Mouse (Mus musculus): ENCODE results near the gene Asic2. TPM values are rescaled to one million over a fixed set of nuclear protein-coding genes. Genes with fewer than 3 reads are reported as not detected.

The Asic2 gene
- polyA plus RNA-seq, 1 experiment from 2014 or later = 0.65 TPM

- no peak overlapping the region for H3K4me3 ChIP-seq (ENCODE audit: low read depth, low read length)
- H3K9me3 ChIP-seq (ENCODE audit: control insufficient read depth, low read length) = peaks cover 8% of the 10 kb centered on the region
- ATAC-seq (ENCODE audit: low read depth) = no peak
- H3K27me3 ChIP-seq (replicated peaks; ENCODE audit: control insufficient read depth, insufficient read depth, low read length) = no peaks in the 10 kb centered on the region
- no peak overlapping the region for H3K27ac ChIP-seq (replicated peaks; ENCODE audit: low read depth, low read length)
- H3K4me1 ChIP-seq (ENCODE audit: control insufficient read depth, insufficient read depth, low read length) = no peaks in the 10 kb centered on the region
- no peaks in the 10 kb centered on the region for H3K36me3 ChIP-seq (ENCODE audit: control insufficient read depth, insufficient read depth, low read length)
- H3K9ac ChIP-seq (ENCODE audit: low read depth, low read length) = no peak overlapping the region
- no peak overlapping the region for H3K4me2 ChIP-seq (ENCODE audit: low read depth, low read length)
- WGBS = 51% methylated on average over 4 of the region's 4 CpGs
- DNase-seq (ENCODE audit: low spot score) = no peak
These were observed 805.2 kb downstream of the Asic2 start for GRCm38 (mm10) chr11:81163056-81163455.

- Histone ChIP-seq H3K27ac (replicated peaks; ENCODE audit: low read depth, low read length) (no peak overlapping the region), H3K4me2 (ENCODE audit: low read depth, low read length) (peak overlapping the region; percentile 95), H3K36me3 (ENCODE audit: control insufficient read depth, insufficient read depth, low read length) (no peaks in the 10 kb centered on the region), H3K27me3 (replicated peaks; ENCODE audit: control insufficient read depth, insufficient read depth, low read length) (peaks cover 73% of the 10 kb centered on the region), H3K9me3 (ENCODE audit: control insufficient read depth, low read length) (no peaks in the 10 kb centered on the region), H3K4me3 (ENCODE audit: low read depth, low read length) (peak overlapping the region; percentile 51), H3K9ac (ENCODE audit: low read depth, low read length) (no peak overlapping the region), H3K4me1 (ENCODE audit: control insufficient read depth, insufficient read depth, low read length) (peaks cover 15% of the 10 kb centered on the region; the same call in 1 of the 2 replicates)
- 15% methylated on average over 13 of the region's 13 CpGs for WGBS
- ATAC-seq (ENCODE audit: low read depth) (no peak), DNase-seq (ENCODE audit: low spot score) (peak; percentile 2)
These were observed 814.4 kb downstream of the Asic2 start for GRCm38 (mm10) chr11:81153841-81154240.

GRCm38 (mm10) chr11:81153161-81153840, 815.0 kb downstream of the Asic2 start:
- H3K4me2 ChIP-seq (ENCODE audit: low read depth, low read length) = peak overlapping the region; percentile 95
- no peaks in the 10 kb centered on the region for H3K9me3 ChIP-seq (ENCODE audit: control insufficient read depth, low read length)
- DNase-seq (ENCODE audit: low spot score) (peak; percentile 70), ATAC-seq (ENCODE audit: low read depth) (peak; percentile 85)
- peak overlapping the region; percentile 51 for H3K4me3 ChIP-seq (ENCODE audit: low read depth, low read length)
- H3K27ac ChIP-seq (replicated peaks; ENCODE audit: low read depth, low read length) = no peak overlapping the region
- peak overlapping the region; percentile 42; the same call in 1 of the 2 replicates for H3K9ac ChIP-seq (ENCODE audit: low read depth, low read length)
- no peaks in the 10 kb centered on the region for H3K36me3 ChIP-seq (ENCODE audit: control insufficient read depth, insufficient read depth, low read length)
- H3K4me1 ChIP-seq (ENCODE audit: control insufficient read depth, insufficient read depth, low read length) = peaks cover 15% of the 10 kb centered on the region; the same call in 1 of the 2 replicates
- peaks cover 73% of the 10 kb centered on the region for H3K27me3 ChIP-seq (replicated peaks; ENCODE audit: control insufficient read depth, insufficient read depth, low read length)
- WGBS = under 1% methylated on average over 41 of the region's 57 CpGs

DNA sequence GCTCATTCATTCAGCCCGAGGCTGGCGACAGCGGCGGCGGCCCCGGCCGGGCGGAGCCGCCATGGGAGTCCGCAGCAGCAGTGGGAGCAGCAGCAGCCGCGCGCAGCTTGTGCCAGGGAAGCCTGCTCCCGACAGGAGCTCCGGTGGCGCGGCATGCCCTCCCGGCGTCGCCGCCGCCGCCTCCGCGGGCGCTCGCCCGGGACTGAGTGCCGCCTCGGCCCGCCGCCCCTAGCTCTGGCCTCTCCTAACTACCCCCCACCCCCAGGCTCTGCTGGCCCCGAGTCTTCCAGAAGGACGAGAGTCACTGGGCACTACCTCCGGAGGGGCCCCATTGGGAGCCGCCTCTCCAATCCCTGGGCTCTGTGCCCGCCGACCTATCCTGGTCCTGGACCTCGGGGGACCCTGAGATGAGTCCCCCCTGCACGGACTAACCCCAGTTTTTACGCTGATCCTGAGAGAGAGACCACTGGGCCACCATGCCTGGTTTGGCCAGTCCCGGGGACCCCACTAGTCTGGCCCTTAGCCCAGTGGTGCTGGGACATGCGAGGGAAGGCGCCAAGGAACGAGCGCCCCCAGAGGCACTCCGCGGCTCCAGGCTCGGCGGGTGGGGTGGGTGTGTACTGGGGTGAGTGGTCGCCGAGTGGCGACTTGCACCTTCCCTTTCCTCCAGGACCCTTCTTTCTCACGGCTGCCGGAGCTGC, 815.6 kb downstream of the Asic2 start:
- H3K27ac ChIP-seq (replicated peaks; ENCODE audit: low read depth, low read length) = no peak overlapping the region
- ATAC-seq (ENCODE audit: low read depth) = peak; percentile 73
- H3K4me1 ChIP-seq (ENCODE audit: control insufficient read depth, insufficient read depth, low read length) = peaks cover 15% of the 10 kb centered on the region; the same call in 1 of the 2 replicates
- peak overlapping the region; percentile 95 for H3K4me2 ChIP-seq (ENCODE audit: low read depth, low read length)
- peak overlapping the region; percentile 51 for H3K4me3 ChIP-seq (ENCODE audit: low read depth, low read length)
- peak; percentile 38 for DNase-seq (ENCODE audit: low spot score)
- peaks cover 73% of the 10 kb centered on the region for H3K27me3 ChIP-seq (replicated peaks; ENCODE audit: control insufficient read depth, insufficient read depth, low read length)
- under 1% methylated on average over 30 of the region's 55 CpGs for WGBS
- peak overlapping the region; percentile 58 for H3K9ac ChIP-seq (ENCODE audit: low read depth, low read length)
- H3K9me3 ChIP-seq (ENCODE audit: control insufficient read depth, low read length) = no peaks in the 10 kb centered on the region
- H3K36me3 ChIP-seq (ENCODE audit: control insufficient read depth, insufficient read depth, low read length) = no peaks in the 10 kb centered on the region

- H3K4me2 ChIP-seq (ENCODE audit: low read depth, low read length) = peak overlapping the region; percentile 95
- H3K4me3 ChIP-seq (ENCODE audit: low read depth, low read length) = peak overlapping the region; percentile 51
- peaks cover 15% of the 10 kb centered on the region; the same call in 1 of the 2 replicates for H3K4me1 ChIP-seq (ENCODE audit: control insufficient read depth, insufficient read depth, low read length)
- peaks cover 73% of the 10 kb centered on the region for H3K27me3 ChIP-seq (replicated peaks; ENCODE audit: control insufficient read depth, insufficient read depth, low read length)
- DNase-seq (ENCODE audit: low spot score) (peak; percentile 5), ATAC-seq (ENCODE audit: low read depth) (peak; percentile 48; the same call in 1 of the 2 replicates)
- no peaks in the 10 kb centered on the region for H3K36me3 ChIP-seq (ENCODE audit: control insufficient read depth, insufficient read depth, low read length)
- 0% methylated on average over 9 of the region's 42 CpGs for WGBS
- no peaks in the 10 kb centered on the region for H3K9me3 ChIP-seq (ENCODE audit: control insufficient read depth, low read length)
- peak overlapping the region; percentile 58 for H3K9ac ChIP-seq (ENCODE audit: low read depth, low read length)
- H3K27ac ChIP-seq (replicated peaks; ENCODE audit: low read depth, low read length) = no peak overlapping the region
These were observed 816.3 kb downstream of the Asic2 start for GRCm38 (mm10) chr11:81152021-81152385.

DNA sequence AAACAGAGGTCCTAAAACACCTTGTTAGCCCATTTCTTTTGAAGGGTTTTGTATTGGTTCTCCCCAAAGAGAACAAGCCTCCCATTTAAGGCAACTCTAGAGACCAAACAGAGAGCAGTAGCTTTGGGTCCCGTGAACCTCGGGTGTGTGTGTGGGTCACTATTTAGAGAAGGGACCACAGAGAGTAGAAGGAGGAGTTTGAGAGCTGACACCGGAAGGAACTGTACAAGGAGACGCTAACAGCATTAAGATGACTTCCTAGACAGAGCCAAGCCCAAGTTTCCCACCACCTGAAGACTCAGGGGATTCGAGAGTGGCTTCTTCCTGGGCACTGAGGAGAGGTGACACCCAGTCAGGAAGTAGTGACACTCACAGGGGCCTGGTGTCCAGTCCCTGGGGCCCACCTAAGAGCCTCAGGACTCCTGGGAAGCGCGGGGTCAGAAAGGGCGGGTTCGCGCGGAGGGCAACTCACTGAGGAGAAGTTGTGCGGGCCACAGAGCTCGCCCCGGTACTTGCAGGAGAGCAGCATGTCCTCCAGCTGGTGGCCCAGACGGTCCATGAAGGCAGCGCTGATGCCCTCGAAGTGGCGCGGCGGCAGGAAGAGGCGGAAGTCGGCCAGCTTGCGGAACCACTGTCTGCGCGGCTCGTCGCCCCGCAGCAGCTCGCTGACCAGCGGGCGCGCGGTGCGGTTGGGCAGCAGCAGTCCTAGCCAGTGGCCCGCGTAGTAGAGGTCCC, 816.8 kb downstream of the Asic2 start:
- H3K27ac ChIP-seq (replicated peaks; ENCODE audit: low read depth, low read length) = no peak overlapping the region
- H3K36me3 ChIP-seq (ENCODE audit: control insufficient read depth, insufficient read depth, low read length) = no peaks in the 10 kb centered on the region
- peaks cover 15% of the 10 kb centered on the region; the same call in 1 of the 2 replicates for H3K4me1 ChIP-seq (ENCODE audit: control insufficient read depth, insufficient read depth, low read length)
- peaks cover 68% of the 10 kb centered on the region for H3K27me3 ChIP-seq (replicated peaks; ENCODE audit: control insufficient read depth, insufficient read depth, low read length)
- ATAC-seq (ENCODE audit: low read depth) = no peak
- peak overlapping the region; percentile 51 for H3K4me3 ChIP-seq (ENCODE audit: low read depth, low read length)
- H3K9me3 ChIP-seq (ENCODE audit: control insufficient read depth, low read length) = no peaks in the 10 kb centered on the region
- peak overlapping the region; percentile 58; the same call in 1 of the 2 replicates for H3K9ac ChIP-seq (ENCODE audit: low read depth, low read length)
- peak overlapping the region; percentile 95 for H3K4me2 ChIP-seq (ENCODE audit: low read depth, low read length)
- DNase-seq (ENCODE audit: low spot score) = peak; percentile 6
- 10% methylated on average over 17 of the region's 36 CpGs for WGBS

DNA sequence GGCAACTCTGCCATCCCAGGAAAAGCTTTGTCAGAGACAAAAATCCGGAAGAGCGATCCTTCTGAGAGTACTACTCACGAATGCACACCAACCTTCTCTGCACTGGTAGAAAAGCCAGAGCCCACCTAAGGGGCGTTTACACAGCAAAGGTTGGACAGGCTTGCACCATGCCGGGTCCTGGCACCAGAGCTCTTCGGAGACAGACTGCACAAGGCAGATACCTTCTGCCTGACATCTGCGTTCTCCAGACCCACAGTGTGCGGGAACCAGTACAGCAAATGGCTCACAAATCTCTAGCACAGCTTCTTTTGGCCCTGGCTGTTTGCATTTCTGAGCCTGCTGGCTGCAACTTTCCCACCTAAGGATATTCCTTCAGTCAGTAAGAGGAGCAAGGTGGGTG, 817.6 kb downstream of the Asic2 start:
- ATAC-seq (ENCODE audit: low read depth) = no peak
- no peak for DNase-seq (ENCODE audit: low spot score)
- WGBS = 76% methylated on average over 8 of the region's 8 CpGs

GRCm38 (mm10) chr11:81148423-81148822, 819.8 kb downstream of the Asic2 start:
- H3K9ac ChIP-seq (ENCODE audit: low read depth, low read length) = no peak overlapping the region
- peaks cover 39% of the 10 kb centered on the region for H3K27me3 ChIP-seq (replicated peaks; ENCODE audit: control insufficient read depth, insufficient read depth, low read length)
- H3K36me3 ChIP-seq (ENCODE audit: control insufficient read depth, insufficient read depth, low read length) = no peaks in the 10 kb centered on the region
- peaks cover 15% of the 10 kb centered on the region; the same call in 1 of the 2 replicates for H3K4me1 ChIP-seq (ENCODE audit: control insufficient read depth, insufficient read depth, low read length)
- peak; percentile 17 for DNase-seq (ENCODE audit: low spot score)
- H3K9me3 ChIP-seq (ENCODE audit: control insufficient read depth, low read length) = no peaks in the 10 kb centered on the region
- H3K27ac ChIP-seq (replicated peaks; ENCODE audit: low read depth, low read length) = no peak overlapping the region
- H3K4me2 ChIP-seq (ENCODE audit: low read depth, low read length) = no peak overlapping the region
- 29% methylated on average over 10 of the region's 10 CpGs for WGBS
- ATAC-seq (ENCODE audit: low read depth) = no peak
- H3K4me3 ChIP-seq (ENCODE audit: low read depth, low read length) = no peak overlapping the region

More for the DNA sequence above, 817.6 kb downstream of the Asic2 start:
- peaks cover 15% of the 10 kb centered on the region; the same call in 1 of the 2 replicates for H3K4me1 ChIP-seq (ENCODE audit: control insufficient read depth, insufficient read depth, low read length)
- H3K4me2 ChIP-seq (ENCODE audit: low read depth, low read length) = no peak overlapping the region
- no peak overlapping the region for H3K9ac ChIP-seq (ENCODE audit: low read depth, low read length)
- no peaks in the 10 kb centered on the region for H3K36me3 ChIP-seq (ENCODE audit: control insufficient read depth, insufficient read depth, low read length)
- H3K27ac ChIP-seq (replicated peaks; ENCODE audit: low read depth, low read length) = no peak overlapping the region
- H3K4me3 ChIP-seq (ENCODE audit: low read depth, low read length) = no peak overlapping the region
- H3K27me3 ChIP-seq (replicated peaks; ENCODE audit: control insufficient read depth, insufficient read depth, low read length) = peaks cover 60% of the 10 kb centered on the region
- H3K9me3 ChIP-seq (ENCODE audit: control insufficient read depth, low read length) = no peaks in the 10 kb centered on the region

Measured in embryonic facial prominence, embryonic 14.5 days (tissue).